Mouse (Mus musculus) MEL (cell line): Measurements from ENCODE around the gene Tspan4.
"Not testable (repeated sequence)": the region's sequence is repeated elsewhere in the genome, so short reads cannot be mapped to it uniquely, and the experiment has no call there.

Experiments used
- BHLHE40 ChIP-seq: IDR thresholded peaks from 2 replicates; pipeline ENCODE4 v1.6.1; 2012; ENCODE audit warnings: low read depth, mild to moderate bottlenecking, inconsistent platforms, low read length, improper control_type of control experiment, borderline replicate concordance
- CTCF ChIP-seq, 3 experiments: IDR thresholded peaks in 2 of 3; conservative IDR thresholded peaks in 1 of 3; 2 replicates each; pipeline ENCODE4 v1.5.1; 2011 to 2012; ENCODE audit warnings: low read length in 3 of 3, low read depth in 2 of 3, mild to moderate bottlenecking in 2 of 3, improper control_type of control experiment in 1 of 3, inconsistent platforms in 1 of 3, mixed read lengths in 1 of 3, moderate library complexity in 1 of 3; ENCODE audit not compliant: control insufficient read depth in 1 of 3, insufficient read depth in 1 of 3, poor library complexity in 1 of 3, severe bottlenecking in 1 of 3
- E2F4 ChIP-seq: IDR thresholded peaks from 2 replicates; pipeline ENCODE4 v1.6.1; 2011; ENCODE audit warnings: low read depth, low read length, improper control_type of control experiment, borderline replicate concordance
- EP300 ChIP-seq, 2 experiments: IDR thresholded peaks; 2 replicates each; pipeline ENCODE4 v1.6.1; 2011; ENCODE audit warnings: improper control_type of control experiment in 2 of 2, low read length in 2 of 2, low read depth in 1 of 2, mild to moderate bottlenecking in 1 of 2
- JUND ChIP-seq: IDR thresholded peaks from 2 replicates; pipeline ENCODE4 v1.6.1; 2011; ENCODE audit warnings: low read depth, mild to moderate bottlenecking, improper control_type of control experiment, low read length
- MAFK ChIP-seq: IDR thresholded peaks from 2 replicates; pipeline ENCODE4 v1.6.1; 2011; ENCODE audit warnings: low read depth, mild to moderate bottlenecking, low read length, improper control_type of control experiment, borderline replicate concordance
- MAX ChIP-seq: IDR thresholded peaks from 2 replicates; pipeline ENCODE4 v1.6.1; 2011; ENCODE audit warnings: low read length, improper control_type of control experiment
- MYC ChIP-seq: IDR thresholded peaks from 2 replicates; pipeline ENCODE4 v1.6.1; 2011; ENCODE audit warnings: low read depth, mild to moderate bottlenecking, low read length, improper control_type of control experiment, moderate library complexity
- POLR2A ChIP-seq, 2 experiments: IDR thresholded peaks; 2 replicates each; pipeline ENCODE4 v1.6.1; 2011 to 2012; ENCODE audit warnings: low read length in 2 of 2, mild to moderate bottlenecking in 2 of 2, control low read depth in 1 of 2, improper control_type of control experiment in 1 of 2, low read depth in 1 of 2, moderate library complexity in 1 of 2; ENCODE audit not compliant: control insufficient read depth in 1 of 2, insufficient read depth in 1 of 2, poor library complexity in 1 of 2
- RCOR1 ChIP-seq: IDR thresholded peaks from 2 replicates; pipeline ENCODE4 v1.6.1; 2012; ENCODE audit warnings: low read depth, mild to moderate bottlenecking, inconsistent platforms, low read length, improper control_type of control experiment
- USF1 ChIP-seq: IDR thresholded peaks from 2 replicates; pipeline ENCODE4 v1.6.1; 2014; ENCODE audit warnings: low read depth, mild to moderate bottlenecking, inconsistent platforms, low read length, improper control_type of control experiment, moderate library complexity
- USF2 ChIP-seq, 2 experiments: IDR thresholded peaks; 2 replicates each; pipeline ENCODE4 v1.6.1; 2011 to 2012; ENCODE audit warnings: improper control_type of control experiment in 2 of 2, low read length in 2 of 2, borderline replicate concordance in 1 of 2, inconsistent platforms in 1 of 2, low read depth in 1 of 2, mild to moderate bottlenecking in 1 of 2; ENCODE audit not compliant: insufficient read depth in 1 of 2
- ZC3H11A ChIP-seq: IDR thresholded peaks from 2 replicates; pipeline ENCODE4 v1.6.1; 2012; ENCODE audit warnings: low read depth, mild to moderate bottlenecking, inconsistent platforms, low read length, improper control_type of control experiment
- ZNF384 ChIP-seq: IDR thresholded peaks from 2 replicates; pipeline ENCODE4 v1.6.1; 2012; ENCODE audit warnings: low read depth, mild to moderate bottlenecking, inconsistent platforms, low read length, improper control_type of control experiment

DNA sequence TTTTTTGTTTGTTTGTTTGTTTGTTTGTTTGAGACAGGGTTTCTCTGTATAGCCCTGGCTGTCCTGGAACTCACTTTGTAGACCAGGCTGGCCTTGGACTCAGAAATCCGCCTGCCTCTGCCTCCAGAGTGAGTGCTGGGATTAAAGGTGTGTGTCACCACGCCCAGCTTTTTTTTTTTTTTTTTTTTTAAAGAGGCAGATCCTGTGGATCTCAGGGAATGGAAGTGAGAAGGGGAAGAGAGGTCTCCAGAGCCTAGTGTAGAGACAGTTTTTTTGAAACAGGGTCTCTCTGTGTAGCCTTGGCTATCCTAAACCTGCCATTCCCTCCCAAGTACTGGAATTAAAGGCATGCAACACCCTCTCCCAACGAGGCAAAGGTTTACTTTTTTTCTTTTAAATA is 28.7 kb upstream of the Tspan4 start:
- not testable (repeated sequence) for TF ChIP-seq MAFK; USF1; CTCF (IDR thresholded peaks at IDR 0.05 in 2 of 3, conservative IDR thresholded peaks at IDR 0.05 in 1 of 3; ENCODE audit: control insufficient read depth in 1 of 3, insufficient read depth in 1 of 3, low read depth in 2 of 3, low read length in 3 of 3, poor library complexity in 1 of 3, severe bottlenecking in 1 of 3); MYC; EP300 (IDR thresholded peaks at IDR 0.05; ENCODE audit: low read depth in 1 of 2, low read length in 2 of 2); ZC3H11A; E2F4; USF2 (IDR thresholded peaks at IDR 0.05; ENCODE audit: borderline replicate concordance in 1 of 2, insufficient read depth in 1 of 2, low read depth in 1 of 2, low read length in 2 of 2); RCOR1; POLR2A (IDR thresholded peaks at IDR 0.05; ENCODE audit: control insufficient read depth in 1 of 2, insufficient read depth in 1 of 2, low read depth in 1 of 2, low read length in 2 of 2, poor library complexity in 1 of 2); JUND; BHLHE40; MAX
- peak; percentile 83 for TF ChIP-seq ZNF384
